Mouse (Mus musculus) embryonic facial prominence, embryonic 11.5 days (tissue): ENCODE measurements at regions not wholly inside any gene's neighbourhood (a gene's known extent, or its start where the extent isn't known, plus 50 kb on each side); places are given as distances from the start of the nearest gene placed in this dataset.
A peak's percentile ranks its signal among the peaks of the same experiment; 100 is the strongest.

Experiments used
- ATAC-seq: fragments of 200-750 bp; cut with Nextera tagmentation; replicated peaks from 2 replicates; pipeline ENCODE4 v1.8.0; 2017; ENCODE audit warnings: low read depth; ENCODE audit not compliant: insufficient number of reproducible peaks, low FRiP score, low TSS enrichment
- DNase-seq: peaks from one replicate; pipeline ENCODE4 v3.0.0-alpha.2; 2015; ENCODE audit warnings: low spot score
- H3K27ac ChIP-seq: fragments of 300-500 bp; sonication (generic); replicated peaks from 2 replicates; pipeline ENCODE4 v1.5.1; 2014; ENCODE audit warnings: mild to moderate bottlenecking, low read depth, low read length, control low read depth
- H3K27me3 ChIP-seq: fragments of 300-500 bp; sonication (generic); 2 replicates; pipeline ENCODE4 v1.6.1; 2014; ENCODE audit warnings: mild to moderate bottlenecking, low read length, moderate library complexity, mixed read lengths; ENCODE audit not compliant: control insufficient read depth, insufficient read depth
- H3K36me3 ChIP-seq: fragments of 300-500 bp; sonication (generic); replicated peaks from 2 replicates; pipeline ENCODE4 v1.6.1; 2014; ENCODE audit warnings: low read depth, mild to moderate bottlenecking, low read length, moderate library complexity, mixed read lengths; ENCODE audit not compliant: control insufficient read depth, insufficient read depth
- H3K4me1 ChIP-seq: fragments of 300-500 bp; sonication (generic); 2 replicates; pipeline ENCODE4 v1.6.1; 2014; ENCODE audit warnings: low read length, mixed read lengths; ENCODE audit not compliant: control insufficient read depth, insufficient read depth
- H3K4me2 ChIP-seq: fragments of 300-500 bp; sonication (generic); 2 replicates; pipeline ENCODE4 v1.6.1; 2014; ENCODE audit warnings: low read depth, mild to moderate bottlenecking, control low read depth, low read length, moderate library complexity
- H3K4me3 ChIP-seq: fragments of 300-500 bp; sonication (generic); 2 replicates; pipeline ENCODE4 v1.5.1; 2014; ENCODE audit warnings: low read depth, low read length, control low read depth
- H3K9ac ChIP-seq: fragments of 300-500 bp; sonication (generic); replicated peaks from 2 replicates; pipeline ENCODE4 v1.6.1; 2014; ENCODE audit warnings: mild to moderate bottlenecking, control low read depth, low read length
- H3K9me3 ChIP-seq: fragments of 300-500 bp; sonication (generic); replicated peaks from 2 replicates; pipeline ENCODE4 v1.6.1; 2016; ENCODE audit warnings: mild to moderate bottlenecking, low read length, inconsistent platforms, mixed read lengths; ENCODE audit not compliant: control insufficient read depth
- whole genome bisulfite sequencing: fragments of 180-500 bp; shearing (Covaris S2); extraction: QIAGEN DNeasy Blood & Tissue Kit; methylation state at CpG from one replicate; pipeline ENCODE4 v1.1.7; 2014; 5-methylcytosine and 5-hydroxymethylcytosine counted together

- no peak overlapping the region for H3K27ac ChIP-seq
- ATAC-seq: no peak
- DNase-seq: no peak
Observed at GRCm38 (mm10) chr2:84549626-84550025, 73.1 kb upstream of the Tfpi start.

GRCm38 (mm10) chr2:84548625-84549024 is 72.0 kb upstream of the Tfpi start:
- 93% methylated on average over 7 of the region's 7 CpGs for WGBS
- H3K9me3 ChIP-seq: no peaks in the 10 kb centered on the region
- no peaks in the 10 kb centered on the region for H3K36me3 ChIP-seq
- no peak for ATAC-seq
- no peak overlapping the region for H3K9ac ChIP-seq
- no peaks in the 10 kb centered on the region for H3K4me1 ChIP-seq
- H3K27ac ChIP-seq: no peak overlapping the region
- DNase-seq: no peak
- no peaks in the 10 kb centered on the region for H3K27me3 ChIP-seq
- no peak overlapping the region for H3K4me2 ChIP-seq
- H3K4me3 ChIP-seq: no peak overlapping the region

More at GRCm38 (mm10) chr2:84549626-84550025, 73.1 kb upstream of the Tfpi start:
- Histone ChIP-seq H3K9me3 (no peaks in the 10 kb centered on the region), H3K27me3 (no peaks in the 10 kb centered on the region), H3K9ac (no peak overlapping the region), H3K4me1 (no peaks in the 10 kb centered on the region), H3K36me3 (no peaks in the 10 kb centered on the region), H3K4me3 (no peak overlapping the region), H3K4me2 (no peak overlapping the region)
- 76% methylated on average over 3 of the region's 3 CpGs for WGBS

GRCm38 (mm10) chr2:84545676-84546075 is 69.1 kb upstream of the Tfpi start:
- DNase-seq (no peak), ATAC-seq (no peak)
- WGBS: 68% methylated on average over 3 of the region's 3 CpGs
- Histone ChIP-seq H3K27ac (no peak overlapping the region), H3K4me3 (no peak overlapping the region), H3K4me2 (no peak overlapping the region), H3K36me3 (no peaks in the 10 kb centered on the region), H3K4me1 (no peaks in the 10 kb centered on the region), H3K27me3 (no peaks in the 10 kb centered on the region), H3K9ac (no peak overlapping the region), H3K9me3 (no peaks in the 10 kb centered on the region)

GRCm38 (mm10) chr2:84544739-84545138 is 68.2 kb upstream of the Tfpi start:
- Histone ChIP-seq H3K27ac (no peak overlapping the region), H3K4me3 (no peak overlapping the region), H3K4me1 (no peaks in the 10 kb centered on the region), H3K4me2 (no peak overlapping the region), H3K36me3 (no peaks in the 10 kb centered on the region), H3K27me3 (no peaks in the 10 kb centered on the region), H3K9me3 (no peaks in the 10 kb centered on the region), H3K9ac (no peak overlapping the region)
- 18% methylated on average over 4 of the region's 4 CpGs for WGBS
- DNase-seq (peak; percentile 13), ATAC-seq (no peak)

GRCm38 (mm10) chr2:84544146-84544545 is 67.6 kb upstream of the Tfpi start:
- ATAC-seq: no peak

GRCm38 (mm10) chr2:84541440-84541839 is 64.9 kb upstream of the Tfpi start:
- Histone ChIP-seq H3K27ac (no peak overlapping the region), H3K9ac (no peak overlapping the region), H3K36me3 (no peaks in the 10 kb centered on the region), H3K4me2 (no peak overlapping the region), H3K4me3 (no peak overlapping the region), H3K4me1 (no peaks in the 10 kb centered on the region), H3K9me3 (no peaks in the 10 kb centered on the region), H3K27me3 (no peaks in the 10 kb centered on the region)
- no peak for DNase-seq
- ATAC-seq: no peak
- 82% methylated on average over 5 of the region's 5 CpGs for WGBS

More at GRCm38 (mm10) chr2:84544146-84544545, 67.6 kb upstream of the Tfpi start:
- no peak for DNase-seq
- Histone ChIP-seq H3K4me3 (no peak overlapping the region), H3K27ac (no peak overlapping the region), H3K9ac (no peak overlapping the region), H3K27me3 (no peaks in the 10 kb centered on the region), H3K36me3 (no peaks in the 10 kb centered on the region), H3K9me3 (no peaks in the 10 kb centered on the region), H3K4me1 (no peaks in the 10 kb centered on the region), H3K4me2 (no peak overlapping the region)
- WGBS: 49% methylated on average over 4 of the region's 4 CpGs

GRCm38 (mm10) chr2:84539096-84539495 is 62.5 kb upstream of the Tfpi start:
- Histone ChIP-seq H3K4me3 (no peak overlapping the region), H3K9me3 (no peaks in the 10 kb centered on the region), H3K9ac (no peak overlapping the region), H3K4me1 (no peaks in the 10 kb centered on the region), H3K27ac (no peak overlapping the region), H3K27me3 (no peaks in the 10 kb centered on the region), H3K36me3 (no peaks in the 10 kb centered on the region), H3K4me2 (no peak overlapping the region)
- DNase-seq (no peak), ATAC-seq (no peak)
- 52% methylated on average over 2 of the region's 2 CpGs for WGBS

- DNase-seq (no peak), ATAC-seq (no peak)
- Histone ChIP-seq H3K27ac (no peak overlapping the region), H3K4me1 (no peaks in the 10 kb centered on the region), H3K36me3 (no peaks in the 10 kb centered on the region), H3K4me2 (no peak overlapping the region), H3K4me3 (no peak overlapping the region), H3K9me3 (no peaks in the 10 kb centered on the region), H3K27me3 (no peaks in the 10 kb centered on the region), H3K9ac (no peak overlapping the region)
- WGBS: 86% methylated on average over 4 of the region's 4 CpGs
Observed at GRCm38 (mm10) chr2:84537957-84538356, 61.4 kb upstream of the Tfpi start.
